In the genomic region with DNA sequence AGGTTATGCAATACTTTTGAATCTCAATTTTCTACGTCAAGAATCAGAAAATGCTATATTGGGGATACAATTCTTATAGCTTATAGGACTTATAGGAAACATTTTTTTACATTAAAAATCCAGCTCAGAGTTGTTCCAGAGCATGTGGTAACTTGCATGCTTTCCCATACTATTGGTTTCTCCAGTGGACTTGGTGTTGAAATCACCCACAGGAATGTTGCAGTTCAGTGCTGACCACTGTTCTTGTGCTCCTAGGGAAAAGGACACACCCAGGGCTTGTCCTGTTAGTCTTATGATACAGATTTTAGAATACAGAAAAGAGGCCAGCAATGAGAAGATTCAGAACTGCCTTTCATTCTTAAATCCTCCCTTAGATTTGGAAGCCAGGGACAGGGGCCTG, we compare ENCODE assay signal across 15 mouse cellular contexts.
"Had no signal": no experiment of that assay in that cellular context is flagged by ENCODE, and none has a peak within 500 bp of the region (broad histone marks: within the 10 kb centered on the region; RNA-seq: fewer than 3 reads in every experiment).

No protein-coding gene starts in this region.

- H3K4me2 ChIP-seq: lung, embryonic 14.5 days; midbrain, embryonic 12.5 days; neural tube, embryonic 12.5 days; stomach, embryonic 15.5 days had no signal

- H3K4me1 ChIP-seq: midbrain, embryonic 10.5 days; midbrain, embryonic 12.5 days; neural tube, embryonic 12.5 days; stomach, embryonic 15.5 days had no signal

- DNase-seq: lung, adult 18-20 months; lung, embryonic 14.5 days; lung, postnatal 10 days; lung, postnatal 4 days; midbrain, embryonic 14.5 days; right cerebral cortex, postnatal 14 days; thymus, adult 2 months; thymus, postnatal 25 days; thymus, postnatal 4 days had no signal

- ATAC-seq: midbrain, embryonic 16.5 days had no signal

- H3K4me3 ChIP-seq: midbrain, embryonic 10.5 days; midbrain, embryonic 12.5 days; neural tube, embryonic 12.5 days; stomach, embryonic 15.5 days had no signal

- H3K9me3 ChIP-seq: midbrain, embryonic 10.5 days; midbrain, embryonic 12.5 days; neural tube, embryonic 12.5 days; stomach, embryonic 15.5 days had no signal

- H3K27me3 ChIP-seq: midbrain, embryonic 12.5 days; neural tube, embryonic 12.5 days; stomach, embryonic 15.5 days had no signal

- H3K36me3 ChIP-seq: midbrain, embryonic 10.5 days; midbrain, embryonic 12.5 days; neural tube, embryonic 12.5 days; stomach, embryonic 15.5 days had no signal

- H3K27ac ChIP-seq: midbrain, embryonic 10.5 days; midbrain, embryonic 12.5 days; neural tube, embryonic 12.5 days; stomach, embryonic 15.5 days; stomach, postnatal 0 days had no signal

- H3K9ac ChIP-seq: lung, embryonic 14.5 days; midbrain, embryonic 12.5 days; neural tube, embryonic 12.5 days; stomach, embryonic 15.5 days had no signal
